ENCODE assay signal across 7 mouse cellular contexts in genomic region chr3:152209967-152210634, GRCm38 (mm10). TPM values are rescaled to one million over a fixed set of nuclear protein-coding genes. Genes with fewer than 3 reads are reported as not detected.
DNase-seq lines count a peak whose midpoint lies in the region; ATAC-seq lines count a peak whose summit lies in the region.

Dnajb4 (minus strand) TSS chr3:152210302.
Fubp1 (plus strand) TSS chr3:152210422.

- H3K4me2 ChIP-seq in intestine, embryonic 15.5 days (replicated peaks) = peak within 1 kb of the TSS; percentile 84

- H3K27me3 ChIP-seq in intestine, embryonic 15.5 days (replicated peaks) = no peaks in the 10 kb centered on the region
- no peaks in the 10 kb centered on the region for H3K27me3 ChIP-seq in midbrain, embryonic 10.5 days (ENCODE audit: low read depth, poor library complexity, severe bottlenecking)

- peak; percentile 100 for DNase-seq in adrenal gland, adult 18-20 months (ENCODE audit: low spot score in 2 of 2)
- peak; percentile 99 for DNase-seq in embryo, embryonic 11 days
- DNase-seq in gastrocnemius, postnatal 36 days = peak; percentile 99 to 100
- DNase-seq in left cerebral cortex, postnatal 25 days (ENCODE audit: low spot score in 2 of 2) = peak; percentile 99
- DNase-seq in midbrain, embryonic 10.5 days (ENCODE audit: low spot score) = peak; percentile 100
- DNase-seq in right cerebral cortex, postnatal 4 days = peak; percentile 98

- no peaks in the 10 kb centered on the region for H3K9me3 ChIP-seq in intestine, embryonic 15.5 days
- no peaks in the 10 kb centered on the region for H3K9me3 ChIP-seq in midbrain, embryonic 10.5 days (replicated peaks)

- peaks cover 16% of the 10 kb centered on the region; the same call in 1 of the 2 replicates for H3K4me1 ChIP-seq in intestine, embryonic 15.5 days (replicated peaks)
- peaks cover 35% of the 10 kb centered on the region for H3K4me1 ChIP-seq in midbrain, embryonic 10.5 days

- WGBS in intestine, embryonic 15.5 days = under 1% methylated on average over 83 of the region's 85 CpGs
- WGBS in midbrain, embryonic 10.5 days = under 1% methylated on average over 84 of the region's 85 CpGs

- peak within 1 kb of the TSS; percentile 99 for H3K27ac ChIP-seq in intestine, embryonic 15.5 days
- H3K27ac ChIP-seq in midbrain, embryonic 10.5 days (replicated peaks) = peak within 1 kb of the TSS; percentile 98

- intact Hi-C loops in gastrocnemius, postnatal 36 days (cut with DNase I) = loop anchor here (2.0 kb wide), 1 partner anchor 99 kb away; no protein-coding TSS in a partner anchor
- intact Hi-C loops in left cerebral cortex, postnatal 25 days (cut with DNase I) = loop anchor here (1.0 to 2.0 kb wide), 2 partner anchors 17 to 99 kb away; no protein-coding TSS in a partner anchor

- ATAC-seq in intestine, embryonic 15.5 days = peak; percentile 96

- no peaks in the 10 kb centered on the region for H3K36me3 ChIP-seq in intestine, embryonic 15.5 days
- H3K36me3 ChIP-seq in midbrain, embryonic 10.5 days = peaks cover 40% of the 10 kb centered on the region

- H3K9ac ChIP-seq in intestine, embryonic 15.5 days = peak within 1 kb of the TSS; percentile 100

- peak within 1 kb of the TSS; percentile 96 for H3K4me3 ChIP-seq in intestine, embryonic 15.5 days (replicated peaks)
- H3K4me3 ChIP-seq in midbrain, embryonic 10.5 days = peak within 1 kb of the TSS; percentile 74

RNA-seq across cellular contexts. Expression of gene Dnajb4, which starts in this region (rescaled TPM):
- 10 to 100 TPM; 75.4 to 76.8 TPM for total RNA-seq in adrenal gland, adult 18-20 months (2021)
- 10 to 100 TPM; 46.6 to 52.2 TPM for total RNA-seq in gastrocnemius, postnatal 36 days (2021)
- 23.1 and 25.5 TPM in 2 replicates for polyA plus RNA-seq in intestine, embryonic 15.5 days (2015; fragmentation: Nextera tagmentation; extraction: Ambion mirVana)
- 10 to 100 TPM; 71.5 to 72.5 TPM for total RNA-seq in left cerebral cortex, postnatal 25 days (2021)
- 20.1 and 22.6 TPM in 2 replicates for polyA plus RNA-seq in midbrain, embryonic 10.5 days (2016; fragmentation: Nextera tagmentation; extraction: Ambion mirVana)

RNA-seq across cellular contexts. Expression of gene Fubp1, which starts in this region (rescaled TPM):
- total RNA-seq in adrenal gland, adult 18-20 months (2021) = 100 to 1,000 TPM; 107 to 113 TPM
- 10 to 100 TPM; 21.5 to 30.1 TPM for total RNA-seq in gastrocnemius, postnatal 36 days (2021)
- 177 and 205 TPM in 2 replicates for polyA plus RNA-seq in intestine, embryonic 15.5 days (2015; fragmentation: Nextera tagmentation; extraction: Ambion mirVana)
- 100 to 1,000 TPM; 115 to 128 TPM for total RNA-seq in left cerebral cortex, postnatal 25 days (2021)
- polyA plus RNA-seq in midbrain, embryonic 10.5 days (2016; fragmentation: Nextera tagmentation; extraction: Ambion mirVana) = 411 and 422 TPM in 2 replicates

Comparison
In these comparisons a context has a peak if more than half of its experiments do, and no peak if none do; other contexts are left out.
1. Peak in every context shown above with its lines: DNase-seq, ATAC-seq, H3K4me3 ChIP-seq and H3K27ac ChIP-seq.